Mouse (Mus musculus) urinary bladder, postnatal 14 days (tissue): ENCODE measurements around the gene Gm42742.

Experiments
- DNase-seq: peaks from one replicate; pipeline ENCODE4 v3.0.0; 2021; ENCODE audit warnings: low spot score

Gene Gm42742

GRCm38 (mm10) chr7:127020031-127020430, 866 bp downstream of the Gm42742 start:
- DNase-seq, result no peak

GRCm38 (mm10) chr7:127019306-127019960, 1.5 kb downstream of the Gm42742 start:
- DNase-seq, result no peak

GRCm38 (mm10) chr7:127018416-127019305, 2.2 kb downstream of the Gm42742 start:
- DNase-seq, result no peak

- no peak for DNase-seq
These were observed 2.9 kb downstream of the Gm42742 start for GRCm38 (mm10) chr7:127017950-127018345.

GRCm38 (mm10) chr7:127016971-127017949, 3.6 kb downstream of the Gm42742 start, which contains the start of gene Pagr1a:
Pagr1a (minus strand) TSS chr7:127017352.
- DNase-seq, result peak; percentile 97

GRCm38 (mm10) chr7:127016486-127016938, 4.4 kb downstream of the Gm42742 start:
- peak; percentile 65 for DNase-seq

GRCm38 (mm10) chr7:127016481-127016485, 4.6 kb downstream of the Gm42742 start, which contains the start of gene Pagr1b:
Pagr1b (minus strand) TSS chr7:127016484.
- DNase-seq, result no peak

GRCm38 (mm10) chr7:127016081-127016480, 4.8 kb downstream of the Gm42742 start:
- DNase-seq, result peak; percentile 55

GRCm38 (mm10) chr7:127014993-127015392, 5.9 kb downstream of the Gm42742 start:
- DNase-seq, result no peak

GRCm38 (mm10) chr7:127014320-127014719, 6.6 kb downstream of the Gm42742 start, which contains the start of gene Mvp:
Mvp (minus strand) TSS chr7:127014621.
- DNase-seq, result peak; percentile 71

- DNase-seq, result no peak
These were observed 7.5 kb downstream of the Gm42742 start for GRCm38 (mm10) chr7:127013385-127013784.

GRCm38 (mm10) chr7:127012845-127013244, 8.1 kb downstream of the Gm42742 start:
- no peak for DNase-seq

- DNase-seq, result no peak
These were observed 8.5 kb downstream of the Gm42742 start for GRCm38 (mm10) chr7:127012374-127012773.

- no peak for DNase-seq
These were observed 9.2 kb downstream of the Gm42742 start for GRCm38 (mm10) chr7:127011717-127012116.

- DNase-seq, result no peak
These were observed 9.8 kb downstream of the Gm42742 start for GRCm38 (mm10) chr7:127011051-127011450.

GRCm38 (mm10) chr7:127009307-127010085, 11.4 kb downstream of the Gm42742 start:
- no peak for DNase-seq

- DNase-seq, result peak; percentile 83
These were observed 12.5 kb downstream of the Gm42742 start for GRCm38 (mm10) chr7:127008239-127009019.

GRCm38 (mm10) chr7:127007313-127008024, 13.4 kb downstream of the Gm42742 start:
- DNase-seq, result no peak

GRCm38 (mm10) chr7:127004122-127004875, 16.6 kb downstream of the Gm42742 start:
- no peak for DNase-seq
